Mouse (Mus musculus): Measurements from ENCODE around the gene Grm6.

DNA sequence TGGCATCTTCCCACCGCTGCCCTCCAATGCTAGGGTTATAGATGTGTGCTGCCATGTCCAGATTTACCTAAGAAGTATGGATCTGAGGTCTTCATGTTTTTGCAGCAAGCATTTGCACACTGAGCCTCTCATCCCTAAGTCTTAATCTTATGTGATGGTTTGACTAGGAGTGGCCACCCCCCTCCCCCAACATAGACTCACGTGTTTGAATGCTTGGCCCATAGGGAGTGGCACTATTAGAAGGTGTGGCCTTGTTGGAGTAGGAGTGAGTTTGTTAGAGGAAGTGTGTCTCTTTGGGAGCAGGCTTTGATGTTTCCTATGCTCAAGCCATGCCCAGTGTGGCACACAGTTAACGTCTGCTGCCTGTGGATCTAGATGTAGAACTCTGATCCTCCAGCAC lies 28.2 kb downstream of the Grm6 start:
- TF ChIP-seq CTCF (IDR thresholded peaks at IDR 0.05; ENCODE audit: low read depth), result no peak
- no peak for TF ChIP-seq EP300 (IDR thresholded peaks at IDR 0.05; ENCODE audit: low read depth)
